Comparison of ENCODE assay signal across 36 mouse cellular contexts in genomic region chr16:48437476-48437875, GRCm38 (mm10). TPM values are rescaled to one million over a fixed set of nuclear protein-coding genes. Genes with fewer than 3 reads are reported as not detected.
DNase-seq lines count a peak whose midpoint lies in the region; ATAC-seq and TF ChIP-seq lines count a peak whose summit lies in the region.
"Had no signal": no experiment of that assay in that cellular context is flagged by ENCODE, and none has a peak within 500 bp of the region (broad histone marks: within the 10 kb centered on the region; RNA-seq: fewer than 3 reads in every experiment).

No protein-coding gene starts in this region.

- H3K4me3 ChIP-seq in forebrain, embryonic 14.5 days (ENCODE audit: low read depth, low read length) = no peak overlapping the region
- no peak overlapping the region for H3K4me3 ChIP-seq in forebrain, postnatal 0 days (ENCODE audit: low read depth, low read length)
- H3K4me3 ChIP-seq: forebrain, embryonic 13.5 days; gastrocnemius, adult 2 months; heart, embryonic 12.5 days; limb, embryonic 13.5 days; lung, embryonic 15.5 days; megakaryocyte, embryonic 14.5 days; myocyte; neural tube, embryonic 12.5 days had no signal

- no peaks in the 10 kb centered on the region for H3K4me1 ChIP-seq in forebrain, embryonic 14.5 days (ENCODE audit: control insufficient read depth, insufficient read depth, low read length)
- H3K4me1 ChIP-seq in forebrain, postnatal 0 days (ENCODE audit: insufficient read depth) = no peaks in the 10 kb centered on the region
- H3K4me1 ChIP-seq: forebrain, embryonic 13.5 days; limb, embryonic 13.5 days; lung, embryonic 15.5 days; megakaryocyte, embryonic 14.5 days; neural tube, embryonic 12.5 days had no signal

- no peak for TF ChIP-seq CTCF in forebrain, postnatal 0 days (IDR thresholded peaks at IDR 0.05; ENCODE audit: low read depth)
- TF ChIP-seq CTCF in brain, embryonic 14.5 days (IDR thresholded peaks at IDR 0.05; ENCODE audit: borderline replicate concordance, extremely low read depth, insufficient read depth, insufficient read length) = no peak

- no peaks in the 10 kb centered on the region for H3K9me3 ChIP-seq in forebrain, embryonic 14.5 days (replicated peaks; ENCODE audit: control insufficient read depth, low read length)
- H3K9me3 ChIP-seq in forebrain, postnatal 0 days (ENCODE audit: low read length) = no peaks in the 10 kb centered on the region
- H3K9me3 ChIP-seq: forebrain, embryonic 13.5 days; heart, embryonic 12.5 days; limb, embryonic 13.5 days; lung, embryonic 15.5 days; megakaryocyte, embryonic 14.5 days; neural tube, embryonic 12.5 days had no signal

- no peak overlapping the region for H3K27ac ChIP-seq in forebrain, embryonic 14.5 days (ENCODE audit: low read depth, low read length)
- H3K27ac ChIP-seq in forebrain, postnatal 0 days (ENCODE audit: low read depth, low read length) = no peak overlapping the region
- H3K27ac ChIP-seq: forebrain, embryonic 13.5 days; gastrocnemius, adult 2 months; hindbrain, embryonic 14.5 days; kidney, postnatal 0 days; limb, embryonic 13.5 days; lung, embryonic 15.5 days; neural tube, embryonic 12.5 days had no signal

- no peak for TF ChIP-seq POLR2A in brain, embryonic 14.5 days (IDR thresholded peaks at IDR 0.05; ENCODE audit: borderline replicate concordance, extremely low read depth, insufficient read depth, insufficient read length, poor library complexity, severe bottlenecking)

- DNase-seq in forebrain, embryonic 14.5 days (ENCODE audit: low spot score) = no peak
- no peak for DNase-seq in forebrain, postnatal 0 days
- peak; percentile 64 for DNase-seq in left cerebral cortex, postnatal 4 days
- no peak for DNase-seq in left cerebral cortex, adult 8-10 months (ENCODE audit: low spot score in 2 of 2)
- DNase-seq in brain, embryonic 14.5 days (ENCODE audit: low read depth) = peak; percentile 36
- no peak for DNase-seq in adipocyte (ENCODE audit: low spot score)
- DNase-seq: adrenal gland, adult 2 months; cerebellum, adult 11-12 months; gastrocnemius, adult 2 months; gastrocnemius, postnatal 36 days; heart, adult 18-20 months; heart, postnatal 4 days; kidney, adult 8-10 months; thymus, postnatal 14 days had no signal

- ATAC-seq in forebrain, embryonic 14.5 days = 0 out of 2 replicates have a peak, but pooled peaks have one; percentile 20
- no peak for ATAC-seq in forebrain, postnatal 0 days
- ATAC-seq in megakaryocyte-erythroid progenitor cell, adult 5-6 weeks (replicated peaks; ENCODE audit: low FRiP score, low TSS enrichment, poor library complexity, severe bottlenecking) = peak; percentile 50; the same call in 1 of the 2 replicates
- ATAC-seq: CD4-positive, CD25-positive, alpha-beta regulatory T cell, adult 4 months; forebrain, embryonic 13.5 days; inflammation-experienced regulatory T-cells, adult 6 months; midbrain, embryonic 16.5 days had no signal

- H3K9ac ChIP-seq in forebrain, embryonic 14.5 days (ENCODE audit: low read length) = no peak overlapping the region
- H3K9ac ChIP-seq in forebrain, postnatal 0 days = no peak overlapping the region
- H3K9ac ChIP-seq: forebrain, embryonic 13.5 days; heart, embryonic 12.5 days; hindbrain, embryonic 14.5 days; limb, embryonic 13.5 days; lung, embryonic 15.5 days; neural tube, embryonic 12.5 days had no signal

- no peaks in the 10 kb centered on the region for H3K36me3 ChIP-seq in forebrain, embryonic 14.5 days (ENCODE audit: control insufficient read depth, insufficient read depth, low read length)
- no peaks in the 10 kb centered on the region for H3K36me3 ChIP-seq in forebrain, postnatal 0 days (ENCODE audit: insufficient read depth)
- H3K36me3 ChIP-seq: heart, embryonic 12.5 days; limb, embryonic 13.5 days; lung, embryonic 15.5 days; neural tube, embryonic 12.5 days had no signal

- intact Hi-C loops in left cerebral cortex, postnatal 4 days (cut with DNase I) = no loop called here

- no peak overlapping the region for H3K4me2 ChIP-seq in forebrain, embryonic 14.5 days (ENCODE audit: low read length)
- no peak overlapping the region for H3K4me2 ChIP-seq in forebrain, postnatal 0 days (ENCODE audit: low read depth)
- H3K4me2 ChIP-seq: forebrain, embryonic 13.5 days; heart, embryonic 12.5 days; hindbrain, embryonic 14.5 days; limb, embryonic 13.5 days; liver, embryonic 11.5 days; lung, embryonic 15.5 days; neural tube, embryonic 12.5 days had no signal

- H3K27me3 ChIP-seq in forebrain, embryonic 14.5 days (replicated peaks; ENCODE audit: control insufficient read depth, insufficient read depth, low read length) = no peaks in the 10 kb centered on the region
- H3K27me3 ChIP-seq in forebrain, postnatal 0 days (ENCODE audit: insufficient read depth, low read length) = no peaks in the 10 kb centered on the region
- H3K27me3 ChIP-seq: forebrain, embryonic 13.5 days; heart, embryonic 12.5 days; limb, embryonic 13.5 days; lung, embryonic 15.5 days; megakaryocyte, embryonic 14.5 days; neural tube, embryonic 12.5 days had no signal

RNA-seq across cellular contexts. Expression of gene Morc1, which starts 6.4 kb away (rescaled TPM):
- polyA plus RNA-seq in forebrain, embryonic 14.5 days (2014; fragmentation: Nextera tagmentation; extraction: Ambion mirVana) = 0.08 TPM in 1 of 2 replicates, not detected in the other
- total RNA-seq in forebrain, postnatal 0 days (2014; rRNA removed) = 0.31 TPM in 1 of 2 replicates, not detected in the other
- 0.06 and 0.10 TPM in 2 replicates for polyA plus RNA-seq in forebrain, postnatal 0 days (2015; fragmentation: Nextera tagmentation; extraction: Ambion mirVana)
- under 1 TPM; 0.50 to 0.54 TPM for total RNA-seq in left cerebral cortex, postnatal 4 days (2021)
- under 1 TPM in 1 of 4 experiments, not detected in 3; 0.17 TPM for total RNA-seq in left cerebral cortex, adult 8-10 months (2022)
- 0.03 TPM in 1 of 2 replicates, not detected in the other for polyA plus RNA-seq in brain, embryonic 14.5 days (2012; rRNA removed)
- not detected in 2 replicates for total RNA-seq in megakaryocyte-erythroid progenitor cell, adult 5-6 weeks (2014; fragmentation: Nextera tagmentation)
- not detected in 2 replicates for total RNA-seq in megakaryocyte-erythroid progenitor cell, adult 5-6 weeks (2017)
- total RNA-seq: adrenal gland, adult 2 months; gastrocnemius, adult 2 months; heart, adult 18-20 months; heart, postnatal 4 days; left cerebral cortex, adult 18-20 months had no signal
- polyA plus RNA-seq: adrenal gland, adult 2 months; embryonic facial prominence, embryonic 11.5 days; forebrain, embryonic 13.5 days; heart, embryonic 12.5 days; limb, embryonic 13.5 days; liver, embryonic 16.5 days; myocyte had no signal

RNA-seq across cellular contexts. Expression of gene Gm5485, which starts 25.3 kb away (rescaled TPM):
- polyA plus RNA-seq in forebrain, embryonic 14.5 days (2014; fragmentation: Nextera tagmentation; extraction: Ambion mirVana) = not detected in 2 replicates
- total RNA-seq in forebrain, postnatal 0 days (2014; rRNA removed) = not detected in 2 replicates
- not detected in 2 replicates for polyA plus RNA-seq in forebrain, postnatal 0 days (2015; fragmentation: Nextera tagmentation; extraction: Ambion mirVana)
- not detected for total RNA-seq in left cerebral cortex, postnatal 4 days (2021)
- not detected for total RNA-seq in left cerebral cortex, adult 8-10 months (2022)
- not detected in 2 replicates for polyA plus RNA-seq in brain, embryonic 14.5 days (2012; rRNA removed)
- not detected in 2 replicates for total RNA-seq in megakaryocyte-erythroid progenitor cell, adult 5-6 weeks (2014; fragmentation: Nextera tagmentation)
- not detected in 2 replicates for total RNA-seq in megakaryocyte-erythroid progenitor cell, adult 5-6 weeks (2017)
- total RNA-seq: adrenal gland, adult 2 months; gastrocnemius, adult 2 months; gastrocnemius, postnatal 36 days; heart, adult 18-20 months; heart, postnatal 4 days; layer of hippocampus, adult 18-20 months; layer of hippocampus, postnatal 10 days; left cerebral cortex, adult 18-20 months; left cerebral cortex, postnatal 25 days had no signal
- polyA plus RNA-seq: adrenal gland, adult 2 months; CD4-positive, CD25-positive, alpha-beta regulatory T cell, adult 4 months; embryonic facial prominence, embryonic 11.5 days; forebrain, embryonic 13.5 days; heart, embryonic 12.5 days; heart, postnatal 0 days; hindbrain, embryonic 14.5 days; limb, embryonic 13.5 days; liver, embryonic 11.5 days; liver, embryonic 16.5 days; lung, embryonic 15.5 days; midbrain, embryonic 16.5 days; myocyte; neural tube, embryonic 12.5 days; urinary bladder, adult 2 months had no signal

Comparison
In these comparisons a context has a peak if more than half of its experiments do, and no peak if none do; other contexts are left out.
1. DNase-seq: peak in left cerebral cortex, postnatal 4 days (single experiment) and brain, embryonic 14.5 days (single experiment); none in forebrain, embryonic 14.5 days (single experiment), forebrain, postnatal 0 days (single experiment), left cerebral cortex, adult 8-10 months (0 of 2) and adipocyte (single experiment).